Mouse (Mus musculus) v-Abl transformed pro-B cells (cell line): ENCODE measurements around the gene Nae1.
"Not testable (repeated sequence)": the region's sequence is repeated elsewhere in the genome, so short reads cannot be mapped to it uniquely, and the experiment has no call there.

ENCODE experiments used
- in situ Hi-C, 2 experiments: fragments of 400-800 bp; cut with MboI; formaldehyde crosslinking; loops; one replicate each; pipeline ENCODE4 v1.15.1; 2025; ENCODE audit not compliant: unreplicated experiment in 2 of 2

The Nae1 gene

GRCm38 (mm10) chr8:104533971-104534778 is at the start of gene Nae1, which contains the start of gene Car7:
Nae1 (minus strand) TSS chr8:104534637.
Car7 (plus strand) TSS chr8:104534689.
- in situ Hi-C loops: loop anchor here in 1 of 2 experiments (10.0 kb wide), 1 partner anchor 89 kb away; the partner anchor contains the start of gene Dync1li2

DNA sequence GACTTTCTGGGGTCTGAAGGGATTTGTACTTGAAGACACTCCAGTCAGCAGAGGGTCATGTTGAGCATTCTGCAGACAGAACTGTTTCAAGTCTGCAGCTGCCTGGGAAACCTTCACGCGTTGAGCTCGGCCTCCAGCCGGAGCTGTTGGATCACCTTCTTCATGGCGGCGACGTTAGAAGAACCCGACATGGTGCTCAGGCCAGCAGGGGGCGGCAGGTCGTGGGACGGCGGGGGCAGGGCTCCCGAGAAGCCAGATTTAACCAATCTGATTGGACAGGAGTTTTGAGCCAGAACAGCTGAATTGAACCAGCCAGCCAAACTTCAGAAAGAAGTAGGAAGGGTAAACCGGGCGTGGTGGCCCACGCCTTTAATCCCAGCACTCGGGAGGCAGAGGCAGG is 43.2 kb upstream of the Nae1 start:
- in situ Hi-C loops: not testable (repeated sequence)

DNA sequence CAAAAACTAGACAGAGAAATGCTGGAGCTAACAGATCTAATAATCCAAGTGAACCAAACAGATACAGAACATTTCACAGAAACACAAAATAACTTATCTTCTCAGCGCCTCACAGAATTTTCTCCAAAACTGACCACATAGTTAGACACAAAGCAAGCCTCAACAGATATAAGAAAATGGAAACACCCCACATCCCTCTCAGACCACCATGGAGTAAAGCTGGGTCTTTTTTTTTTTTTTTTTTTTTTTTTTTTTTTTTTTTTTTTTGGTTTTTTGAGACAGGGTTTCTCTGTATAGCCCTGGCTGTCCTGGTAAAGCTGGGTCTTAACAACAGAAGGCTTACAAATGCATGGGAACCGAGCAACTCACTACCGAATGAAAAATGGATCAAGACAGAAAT is 42.4 kb upstream of the Nae1 start:
- in situ Hi-C loops: no loop called here

DNA sequence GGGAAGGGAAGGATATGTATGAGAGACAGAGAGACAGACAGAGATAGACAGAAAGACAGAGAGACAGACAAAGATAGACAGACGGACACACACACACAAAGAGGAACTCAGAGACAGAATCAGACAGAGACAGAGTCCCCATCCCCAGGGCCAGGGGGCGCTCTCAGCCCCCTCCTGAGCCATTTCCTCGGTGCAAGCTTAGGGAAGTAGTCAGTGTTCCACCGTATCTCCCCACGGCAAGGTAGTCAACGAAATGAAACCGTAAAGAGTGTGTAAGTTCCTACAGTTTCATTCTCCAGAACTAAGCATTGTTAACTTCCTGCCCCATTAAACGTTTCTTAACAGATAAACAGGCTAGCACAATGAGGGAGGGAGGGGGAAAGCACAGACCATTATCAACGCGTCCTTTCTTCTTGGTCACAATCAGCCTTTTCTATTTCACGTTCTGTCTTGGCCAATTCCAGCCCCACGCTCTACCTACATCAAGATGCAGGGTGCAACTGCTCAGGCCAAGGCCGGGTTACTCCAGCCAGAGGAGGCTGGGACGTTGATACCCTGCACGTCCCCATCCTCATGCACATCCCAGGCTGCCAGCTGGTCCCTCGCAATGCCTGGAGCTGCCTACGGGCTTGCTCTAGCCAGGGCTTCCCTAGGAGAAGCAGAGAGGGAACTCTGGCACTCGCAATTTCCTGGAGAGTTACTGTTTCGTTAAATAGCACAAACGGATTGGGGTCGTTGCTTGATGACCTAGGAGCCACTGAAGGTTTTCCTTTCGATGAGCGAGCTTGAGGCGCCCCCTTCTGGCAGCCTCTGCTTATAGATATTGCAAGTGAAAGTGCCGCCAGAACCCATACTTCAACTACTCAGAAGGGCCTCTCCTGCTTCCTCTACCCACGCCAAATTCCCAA is 36.3 kb upstream of the Nae1 start:
- in situ Hi-C loops: loop anchor here (5.0 kb wide), 2 partner anchors 228 to 428 kb away; no protein-coding TSS in a partner anchor

GRCm38 (mm10) chr8:104569559-104569958 is 35.1 kb upstream of the Nae1 start:
- in situ Hi-C loops: loop anchor here in 1 of 2 experiments (10.0 kb wide), 1 partner anchor 125 kb away; the partner anchor contains the start of gene Dync1li2

DNA sequence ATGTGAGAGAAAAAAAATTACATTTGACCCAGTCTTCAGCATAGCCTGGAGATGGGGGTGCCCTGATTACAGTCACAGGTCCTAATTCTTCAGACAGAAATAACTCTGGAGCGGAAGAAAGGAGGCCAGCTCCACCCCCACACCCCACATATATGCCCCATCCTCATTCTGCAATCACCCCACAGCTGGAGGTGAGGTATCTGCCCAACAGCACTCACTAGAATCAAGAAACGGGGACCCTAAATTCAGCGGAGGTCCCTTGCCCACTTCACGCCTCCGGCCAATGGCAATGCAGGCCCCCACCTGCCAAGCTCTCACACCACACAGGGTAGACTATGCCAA is 31.0 kb upstream of the Nae1 start:
- in situ Hi-C loops: loop anchor here in 1 of 2 experiments (10.0 kb wide), 1 partner anchor 121 kb away; the partner anchor contains the start of gene Dync1li2

GRCm38 (mm10) chr8:104564633-104565456 is 30.4 kb upstream of the Nae1 start:
- in situ Hi-C loops: loop anchor here in 1 of 2 experiments (10.0 kb wide), 1 partner anchor 120 kb away; the partner anchor contains the start of gene Dync1li2

GRCm38 (mm10) chr8:104560731-104561130 is 26.3 kb upstream of the Nae1 start:
- in situ Hi-C loops: loop anchor here in 1 of 2 experiments (10.0 kb wide), 1 partner anchor 116 kb away; the partner anchor contains the start of gene Dync1li2

- in situ Hi-C loops: no loop called here
Observed at GRCm38 (mm10) chr8:104557226-104557625, 22.8 kb upstream of the Nae1 start.

GRCm38 (mm10) chr8:104555191-104555590 is 20.8 kb upstream of the Nae1 start:
- in situ Hi-C loops: no loop called here

DNA sequence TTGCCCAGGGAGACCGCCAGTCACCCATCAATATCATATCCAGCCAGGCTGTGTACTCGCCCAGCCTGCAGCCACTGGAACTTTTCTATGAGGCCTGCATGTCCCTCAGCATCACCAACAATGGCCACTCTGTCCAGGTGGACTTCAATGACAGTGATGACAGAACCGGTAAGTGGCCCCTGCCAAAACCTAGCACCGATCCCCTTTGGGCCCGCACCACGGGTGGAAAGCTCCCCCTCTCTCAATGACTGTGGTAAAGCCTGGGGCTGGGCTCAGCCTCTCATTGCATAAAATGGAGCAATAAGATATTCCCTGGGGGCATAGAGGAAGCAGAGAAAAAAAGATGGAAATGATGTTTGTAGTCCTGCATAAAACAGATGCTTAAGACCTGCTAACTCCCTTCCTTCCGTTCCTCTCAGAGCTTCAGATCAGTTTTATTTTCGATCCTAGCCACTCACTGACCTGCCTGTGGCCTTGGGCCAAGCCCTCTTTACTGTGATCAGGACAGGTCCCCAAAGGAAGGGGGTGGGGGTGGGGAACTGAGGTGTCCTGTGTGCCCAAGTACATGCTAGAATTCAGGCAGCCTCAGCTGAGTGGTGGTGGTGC is 9.1 kb upstream of the Nae1 start:
- in situ Hi-C loops: no loop called here

DNA sequence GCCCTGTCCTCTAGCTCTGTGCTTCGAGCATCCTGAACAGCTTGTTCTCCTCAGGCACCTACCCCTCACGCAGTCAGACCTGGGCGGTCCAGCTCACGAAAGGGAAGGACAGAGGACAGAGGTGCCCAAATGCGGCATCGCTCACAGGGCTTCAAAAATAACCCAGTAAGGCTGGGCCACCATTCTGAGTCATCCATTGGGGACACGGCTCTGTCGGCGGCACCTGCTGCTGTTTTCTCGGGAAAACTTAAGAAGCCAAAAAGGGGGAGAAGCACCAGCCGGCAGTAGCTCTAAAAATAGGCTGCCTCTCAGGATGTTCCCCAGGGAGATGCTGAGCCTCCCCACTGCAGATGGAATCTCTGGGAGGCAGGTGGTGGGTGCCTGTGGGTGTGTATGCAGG is 7.7 kb upstream of the Nae1 start:
- in situ Hi-C loops: no loop called here

GRCm38 (mm10) chr8:104541515-104541880 is 7.1 kb upstream of the Nae1 start:
- in situ Hi-C loops: no loop called here

- in situ Hi-C loops: no loop called here
Observed at GRCm38 (mm10) chr8:104540710-104541514, 6.5 kb upstream of the Nae1 start.

GRCm38 (mm10) chr8:104540238-104540637 is 5.8 kb upstream of the Nae1 start:
- in situ Hi-C loops: no loop called here

- in situ Hi-C loops: loop anchor here in 1 of 2 experiments (10.0 kb wide), 1 partner anchor 95 kb away; the partner anchor contains the start of gene Dync1li2
Observed at GRCm38 (mm10) chr8:104539566-104539965, 5.1 kb upstream of the Nae1 start.

- in situ Hi-C loops: loop anchor here in 1 of 2 experiments (10.0 kb wide), 1 partner anchor 94 kb away; the partner anchor contains the start of gene Dync1li2
Observed at GRCm38 (mm10) chr8:104538896-104539295, 4.5 kb upstream of the Nae1 start.

DNA sequence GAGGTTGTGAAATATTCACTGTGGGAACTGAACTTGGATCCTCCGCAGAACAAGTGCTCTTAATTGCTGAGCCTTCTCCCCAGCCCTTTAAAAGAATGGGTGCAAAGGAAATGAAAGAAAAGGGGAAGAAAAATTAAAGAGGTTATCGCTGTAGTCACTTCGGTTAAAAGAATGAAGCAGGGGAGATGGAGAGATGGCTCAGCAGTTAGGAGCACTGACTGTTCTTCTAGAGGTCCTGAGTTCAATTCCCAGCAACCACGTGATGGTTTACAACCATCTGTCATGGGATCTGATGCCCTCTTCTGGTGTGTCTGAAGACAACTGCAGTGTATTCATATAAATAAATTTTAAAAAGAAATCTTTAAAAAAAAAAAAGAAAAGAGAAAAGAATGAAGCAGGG is 1.6 kb upstream of the Nae1 start:
- in situ Hi-C loops: loop anchor here in 1 of 2 experiments (10.0 kb wide), 1 partner anchor 91 kb away; the partner anchor contains the start of gene Dync1li2
